Mouse (Mus musculus) myocyte (in vitro differentiated cells): ENCODE data around the gene Clstn3.

Experiments
- CEBPB ChIP-seq: IDR thresholded peaks from 2 replicates; pipeline ENCODE4 v1.6.1; 2011; ENCODE audit warnings: mild to moderate bottlenecking, moderate library complexity; ENCODE audit not compliant: poor library complexity, insufficient read depth, severe bottlenecking
- MAX ChIP-seq: IDR thresholded peaks from one replicate; pipeline ENCODE4 v1.6.1; 2011; ENCODE audit warnings: low read depth, mild to moderate bottlenecking, control low read depth
- MYOD1 ChIP-seq, 3 experiments: IDR thresholded peaks; one replicate each; pipeline ENCODE4 v1.6.1; 2011; ENCODE audit warnings: control low read depth in 2 of 3, low read depth in 2 of 3, mild to moderate bottlenecking in 2 of 3, moderate library complexity in 1 of 3; ENCODE audit not compliant: insufficient read length in 2 of 3, control insufficient read depth in 1 of 3
- POLR2A ChIP-seq: IDR thresholded peaks from one replicate; pipeline ENCODE4 v1.6.1; 2011; ENCODE audit warnings: low read depth, mild to moderate bottlenecking, control low read depth, moderate library complexity; ENCODE audit not compliant: insufficient read length
- POLR2AphosphoS2 ChIP-seq: IDR thresholded peaks from one replicate; pipeline ENCODE4 v1.6.1; 2011; ENCODE audit warnings: low read depth, control low read depth; ENCODE audit not compliant: insufficient read length
- REST ChIP-seq: IDR thresholded peaks from one replicate; pipeline ENCODE4 v1.6.1; 2011; ENCODE audit warnings: mild to moderate bottlenecking, control low read depth, moderate library complexity; ENCODE audit not compliant: insufficient read depth, insufficient read length
- SRF ChIP-seq: IDR thresholded peaks from one replicate; pipeline ENCODE4 v1.6.1; 2011; ENCODE audit warnings: low read depth; ENCODE audit not compliant: control insufficient read depth, insufficient read length
- TCF12 ChIP-seq: IDR thresholded peaks from one replicate; pipeline ENCODE4 v1.6.1; 2011; ENCODE audit warnings: mild to moderate bottlenecking, control low read depth; ENCODE audit not compliant: poor library complexity, insufficient read depth, severe bottlenecking
- TCF3 ChIP-seq: IDR thresholded peaks from one replicate; pipeline ENCODE4 v1.6.1; 2011; ENCODE audit warnings: low read depth, control low read depth; ENCODE audit not compliant: insufficient read length
- USF1 ChIP-seq: IDR thresholded peaks from one replicate; pipeline ENCODE4 v1.6.1; 2011; ENCODE audit warnings: low read depth, mild to moderate bottlenecking, control low read depth, moderate library complexity

DNA sequence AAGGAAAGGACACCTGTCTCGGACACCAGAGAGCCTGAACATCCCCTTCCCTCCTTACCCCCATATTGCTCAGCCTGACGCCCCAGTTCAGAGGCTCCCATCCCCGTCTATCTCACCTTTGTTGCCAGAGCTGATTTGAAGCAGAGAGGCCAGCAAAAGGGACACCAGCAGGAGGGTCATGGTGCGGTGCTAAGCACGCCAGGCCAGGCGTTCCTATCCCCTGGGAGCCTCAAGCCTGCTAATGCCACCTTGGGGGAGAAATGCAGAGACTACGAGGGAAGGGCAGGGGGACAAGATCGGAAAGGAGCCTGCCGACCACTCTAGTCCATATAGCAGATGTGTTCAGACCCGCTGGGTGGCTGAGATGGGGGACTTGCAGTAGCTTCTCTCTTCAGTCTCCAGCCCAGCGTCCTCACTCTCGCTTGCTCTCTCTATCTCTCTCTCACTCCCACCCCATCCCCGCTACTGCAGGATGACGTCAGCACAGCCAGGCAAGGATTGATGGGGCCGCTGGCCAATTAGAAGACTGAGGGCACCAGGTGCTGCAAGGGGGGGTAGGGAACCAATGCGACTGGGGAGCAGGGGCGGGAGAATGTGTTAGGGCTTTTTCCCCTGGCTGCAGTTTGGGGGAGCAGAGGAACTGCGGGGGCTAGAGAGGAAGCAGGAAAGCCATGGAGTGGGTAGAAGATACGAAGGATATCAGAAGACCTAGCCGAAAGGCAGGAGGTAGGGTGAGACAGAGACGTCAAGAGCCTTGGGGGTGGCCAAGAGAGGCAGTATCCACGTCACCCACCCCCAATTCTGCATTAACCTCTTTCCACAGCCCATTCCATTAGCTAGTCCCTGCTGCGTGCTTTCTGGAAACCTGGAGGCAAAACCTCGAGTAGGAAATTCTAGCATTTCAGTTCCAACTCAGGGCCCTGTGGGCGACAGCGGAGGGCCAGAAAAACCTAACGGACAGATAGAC, at the start of gene Clstn3:
- TF ChIP-seq POLR2A (no peak), REST (no peak), USF1 (no peak), SRF (no peak), POLR2AphosphoS2 (no peak), MAX (no peak), TCF12 (no peak), CEBPB (no peak), TCF3 (no peak), MYOD1 (IDR thresholded peaks at IDR 0.05; ENCODE audit: control insufficient read depth in 1 of 3, insufficient read length in 2 of 3, low read depth in 2 of 3) (peak in 2 of 3 experiments; percentile 36 to 65)
